ENCODE assay signal across 9 mouse cellular contexts in the genomic region with DNA sequence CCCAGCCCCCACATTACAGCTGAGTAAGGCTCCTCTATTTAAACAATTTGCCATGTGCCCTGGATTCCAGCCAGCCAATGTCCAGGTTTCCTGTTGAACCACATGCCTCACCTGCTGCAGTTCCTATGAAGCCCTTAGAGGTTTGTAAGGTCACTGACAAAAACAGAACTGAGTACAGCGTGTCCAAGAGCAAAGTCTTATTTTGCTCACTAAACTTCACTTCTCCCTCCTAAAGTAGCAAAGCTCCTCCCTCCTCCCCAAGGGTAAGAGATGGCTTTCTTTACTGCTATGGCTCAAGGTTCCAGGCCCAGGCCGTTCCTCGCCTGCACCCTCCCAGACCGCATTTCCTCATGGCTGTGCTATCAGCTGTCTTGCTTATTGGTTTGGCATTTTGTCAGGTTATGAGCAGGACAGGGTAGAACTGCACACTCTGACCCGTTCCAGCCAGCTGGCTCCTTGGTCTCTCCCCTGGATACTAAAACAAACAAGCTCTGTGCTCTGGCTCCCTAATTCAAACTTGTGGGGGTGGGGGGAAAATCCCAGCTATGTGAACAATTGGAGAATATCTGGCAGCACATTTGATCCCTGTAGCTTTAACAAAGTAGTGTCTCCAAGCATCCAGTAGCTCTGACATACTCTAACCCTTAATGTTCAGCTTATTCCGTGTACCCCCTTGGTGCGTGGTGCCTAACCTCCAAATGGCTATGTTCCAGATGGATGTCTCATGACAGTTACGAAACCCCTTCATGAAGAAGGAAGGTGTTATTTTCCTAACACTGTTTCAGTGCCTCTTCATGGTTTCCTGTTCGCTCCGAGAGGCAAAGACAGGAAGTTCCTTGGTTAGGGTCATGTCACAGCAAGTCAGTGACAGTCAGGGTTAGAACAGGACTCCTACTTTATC. TPM values are rescaled to one million over a fixed set of nuclear protein-coding genes. Genes with fewer than 3 reads are reported as not detected.
A peak's percentile ranks its signal among the peaks of the same experiment; 100 is the strongest.
DNase-seq lines count a peak whose midpoint lies in the region; ATAC-seq and TF ChIP-seq lines count a peak whose summit lies in the region.
"Had no signal": no experiment of that assay in that cellular context is flagged by ENCODE, and none has a peak within 500 bp of the region (broad histone marks: within the 10 kb centered on the region; RNA-seq: fewer than 3 reads in every experiment).

No protein-coding gene starts in this region.

- H3K36me3 ChIP-seq in intestine, embryonic 14.5 days (ENCODE audit: control insufficient read depth, insufficient read depth, low read length): peaks cover 43% of the 10 kb centered on the region
- H3K36me3 ChIP-seq in stomach, embryonic 14.5 days (ENCODE audit: control insufficient read depth, insufficient read depth, low read length): peaks cover 27% of the 10 kb centered on the region
- H3K36me3 ChIP-seq in midbrain, embryonic 10.5 days: peaks cover 57% of the 10 kb centered on the region

- 62% methylated on average over 10 of the region's 10 CpGs for WGBS in intestine, embryonic 14.5 days
- 62% methylated on average over 10 of the region's 10 CpGs for WGBS in stomach, embryonic 14.5 days
- WGBS in midbrain, embryonic 10.5 days: 78% methylated on average over 10 of the region's 10 CpGs

- no peaks in the 10 kb centered on the region for H3K27me3 ChIP-seq in intestine, embryonic 14.5 days (replicated peaks; ENCODE audit: control insufficient read depth, insufficient read depth, low read length)
- H3K27me3 ChIP-seq in stomach, embryonic 14.5 days (ENCODE audit: control insufficient read depth, insufficient read depth, low read length): no peaks in the 10 kb centered on the region
- H3K27me3 ChIP-seq in midbrain, embryonic 10.5 days (ENCODE audit: low read depth, poor library complexity, severe bottlenecking): no peaks in the 10 kb centered on the region

- peak overlapping the region; percentile 64 for H3K27ac ChIP-seq in intestine, embryonic 14.5 days (ENCODE audit: low read depth)
- H3K27ac ChIP-seq in left cerebral cortex, adult 2 months: peak overlapping the region; percentile 85
- H3K27ac ChIP-seq in stomach, embryonic 14.5 days (ENCODE audit: low read length): peak overlapping the region; percentile 44; the same call in 1 of the 2 replicates
- no peak overlapping the region for H3K27ac ChIP-seq in midbrain, embryonic 10.5 days (replicated peaks)

- H3K9ac ChIP-seq in intestine, embryonic 14.5 days (ENCODE audit: low read length): no peak overlapping the region
- no peak overlapping the region for H3K9ac ChIP-seq in stomach, embryonic 14.5 days (replicated peaks; ENCODE audit: low read depth, low read length)

- H3K4me2 ChIP-seq in intestine, embryonic 14.5 days (ENCODE audit: low read length): no peak overlapping the region
- H3K4me2 ChIP-seq in stomach, embryonic 14.5 days (replicated peaks; ENCODE audit: low read depth, low read length): no peak overlapping the region

- DNase-seq in T-cell, adult 2 months (ENCODE audit: low spot score): peak; percentile 72
- DNase-seq in cerebellum, adult 11 months: peak; percentile 60
- peak; percentile 76 for DNase-seq in gastrocnemius, postnatal 14 days
- DNase-seq in intestine, embryonic 14.5 days (ENCODE audit: low spot score): no peak
- peak; percentile 20 to 55 for DNase-seq in left cerebral cortex, adult 2 months (ENCODE audit: extremely low spot score in 1 of 2, low spot score in 2 of 2)
- DNase-seq in lung, postnatal 4 days: peak; percentile 79 to 91
- no peak for DNase-seq in midbrain, embryonic 10.5 days (ENCODE audit: low spot score)

- no peaks in the 10 kb centered on the region for H3K4me1 ChIP-seq in intestine, embryonic 14.5 days (replicated peaks; ENCODE audit: control insufficient read depth, insufficient read depth, low read length)
- H3K4me1 ChIP-seq in stomach, embryonic 14.5 days (ENCODE audit: control insufficient read depth, insufficient read depth, low read length): no peaks in the 10 kb centered on the region
- no peaks in the 10 kb centered on the region for H3K4me1 ChIP-seq in midbrain, embryonic 10.5 days

- TF ChIP-seq CTCF in left cerebral cortex, adult 2 months (IDR thresholded peaks at IDR 0.05): no peak

- H3K4me3 ChIP-seq in intestine, embryonic 14.5 days (ENCODE audit: low read depth, low read length): no peak overlapping the region
- H3K4me3 ChIP-seq in left cerebral cortex, adult 2 months: no peak overlapping the region
- H3K4me3 ChIP-seq in stomach, embryonic 14.5 days (ENCODE audit: low read depth, low read length): no peak overlapping the region
- H3K4me3 ChIP-seq in midbrain, embryonic 10.5 days: no peak overlapping the region

- H3K9me3 ChIP-seq in intestine, embryonic 14.5 days (ENCODE audit: control insufficient read depth, low read length): no peaks in the 10 kb centered on the region
- H3K9me3 ChIP-seq in stomach, embryonic 14.5 days (ENCODE audit: control insufficient read depth, low read depth, low read length): no peaks in the 10 kb centered on the region
- H3K9me3 ChIP-seq in midbrain, embryonic 10.5 days (replicated peaks): no peaks in the 10 kb centered on the region

- ATAC-seq in intestine, embryonic 14.5 days (replicated peaks; ENCODE audit: low FRiP score, low TSS enrichment, low read depth): no peak
- peak; percentile 72; the same call in 1 of the 2 replicates for ATAC-seq in stomach, embryonic 14.5 days (ENCODE audit: insufficient number of reproducible peaks, insufficient read depth, low FRiP score, low read depth)

- intact Hi-C loops in gastrocnemius, postnatal 14 days (cut with DNase I; ENCODE audit: low total_unique reads): no loop called here
- intact Hi-C loops in left cerebral cortex, adult 2 months (cut with DNase I): no loop called here

RNA-seq across cellular contexts. Expression of gene Dclre1b, which starts 7.4 kb away (rescaled TPM):
- 1 to 10 TPM; 3.7 to 7.1 TPM for total RNA-seq in gastrocnemius, postnatal 14 days (2021)
- 23.9 and 34.2 TPM in 2 replicates for polyA plus RNA-seq in intestine, embryonic 14.5 days (2014; fragmentation: Nextera tagmentation; extraction: Ambion mirVana)
- 1 to 10 TPM; 7.7 to 8.2 TPM for total RNA-seq in left cerebral cortex, adult 2 months (2021)
- polyA plus RNA-seq in stomach, embryonic 14.5 days (2014; fragmentation: Nextera tagmentation; extraction: Ambion mirVana): 27.0 and 30.9 TPM in 2 replicates
- polyA plus RNA-seq in midbrain, embryonic 10.5 days (2016; fragmentation: Nextera tagmentation; extraction: Ambion mirVana): 34.8 and 40.8 TPM in 2 replicates

RNA-seq across cellular contexts. Expression of gene Ap4b1, which starts 7.4 kb away (rescaled TPM):
- total RNA-seq in gastrocnemius, postnatal 14 days (2021): 10 to 100 TPM in 1 of 2 experiments, 1 to 10 TPM in 1; 8.6 to 10.6 TPM
- 19.9 and 21.4 TPM in 2 replicates for polyA plus RNA-seq in intestine, embryonic 14.5 days (2014; fragmentation: Nextera tagmentation; extraction: Ambion mirVana)
- 10 to 100 TPM; 14.8 to 15.8 TPM for total RNA-seq in left cerebral cortex, adult 2 months (2021)
- 18.5 and 21.8 TPM in 2 replicates for polyA plus RNA-seq in stomach, embryonic 14.5 days (2014; fragmentation: Nextera tagmentation; extraction: Ambion mirVana)
- 21.1 and 23.3 TPM in 2 replicates for polyA plus RNA-seq in midbrain, embryonic 10.5 days (2016; fragmentation: Nextera tagmentation; extraction: Ambion mirVana)

RNA-seq across cellular contexts. Expression of gene Gm43064, which starts 7.5 kb away (rescaled TPM):
- under 1 TPM in 1 of 2 experiments, not detected in 1; 0.11 TPM for total RNA-seq in gastrocnemius, postnatal 14 days (2021)
- polyA plus RNA-seq in intestine, embryonic 14.5 days (2014; fragmentation: Nextera tagmentation; extraction: Ambion mirVana): 0.44 and 0.55 TPM in 2 replicates
- under 1 TPM; 0.27 to 0.87 TPM for total RNA-seq in left cerebral cortex, adult 2 months (2021)
- 0.35 and 0.50 TPM in 2 replicates for polyA plus RNA-seq in stomach, embryonic 14.5 days (2014; fragmentation: Nextera tagmentation; extraction: Ambion mirVana)
- polyA plus RNA-seq in midbrain, embryonic 10.5 days (2016; fragmentation: Nextera tagmentation; extraction: Ambion mirVana): 0.22 TPM in 2 replicates

RNA-seq across cellular contexts. Expression of gene Hipk1, which starts 10.5 kb away (rescaled TPM):
- 10 to 100 TPM; 45.8 to 71.0 TPM for total RNA-seq in gastrocnemius, postnatal 14 days (2021)
- 14.4 and 15.8 TPM in 2 replicates for polyA plus RNA-seq in intestine, embryonic 14.5 days (2014; fragmentation: Nextera tagmentation; extraction: Ambion mirVana)
- 100 to 1,000 TPM; 124 to 128 TPM for total RNA-seq in left cerebral cortex, adult 2 months (2021)
- polyA plus RNA-seq in stomach, embryonic 14.5 days (2014; fragmentation: Nextera tagmentation; extraction: Ambion mirVana): 18.1 and 18.8 TPM in 2 replicates
- polyA plus RNA-seq in midbrain, embryonic 10.5 days (2016; fragmentation: Nextera tagmentation; extraction: Ambion mirVana): 9.9 and 10.8 TPM in 2 replicates

RNA-seq across cellular contexts. Expression of gene Bcl2l15, which starts 30.5 kb away (rescaled TPM):
- total RNA-seq in gastrocnemius, postnatal 14 days (2021): under 1 TPM in 1 of 2 experiments, not detected in 1; 0.33 TPM
- 0.13 and 0.38 TPM in 2 replicates for polyA plus RNA-seq in intestine, embryonic 14.5 days (2014; fragmentation: Nextera tagmentation; extraction: Ambion mirVana)
- total RNA-seq in left cerebral cortex, adult 2 months (2021): 1 to 10 TPM; 1.3 to 1.8 TPM
- 0.54 TPM in 1 of 2 replicates, not detected in the other for polyA plus RNA-seq in stomach, embryonic 14.5 days (2014; fragmentation: Nextera tagmentation; extraction: Ambion mirVana)
- polyA plus RNA-seq in midbrain, embryonic 10.5 days (2016; fragmentation: Nextera tagmentation; extraction: Ambion mirVana): 0.21 TPM in 1 of 2 replicates, not detected in the other
- polyA plus RNA-seq: limb, embryonic 11.5 days had no signal

Comparison
In these comparisons a context has a peak if more than half of its experiments do, and no peak if none do; other contexts are left out.
1. DNase-seq: peak in T-cell, adult 2 months (single experiment), cerebellum, adult 11 months (single experiment), gastrocnemius, postnatal 14 days (single experiment), left cerebral cortex, adult 2 months (2 of 2) and lung, postnatal 4 days (2 of 2); none in intestine, embryonic 14.5 days (single experiment) and midbrain, embryonic 10.5 days (single experiment).